Mouse (Mus musculus) neural tube, embryonic 10.5 days (tissue): ENCODE results near the gene Arf1.

Experiments
- DNase-seq: peaks from one replicate; pipeline ENCODE4 v3.0.0-alpha.2; 2017; ENCODE audit warnings: low spot score; ENCODE audit errors: extremely low spot score

Gene Arf1

DNA sequence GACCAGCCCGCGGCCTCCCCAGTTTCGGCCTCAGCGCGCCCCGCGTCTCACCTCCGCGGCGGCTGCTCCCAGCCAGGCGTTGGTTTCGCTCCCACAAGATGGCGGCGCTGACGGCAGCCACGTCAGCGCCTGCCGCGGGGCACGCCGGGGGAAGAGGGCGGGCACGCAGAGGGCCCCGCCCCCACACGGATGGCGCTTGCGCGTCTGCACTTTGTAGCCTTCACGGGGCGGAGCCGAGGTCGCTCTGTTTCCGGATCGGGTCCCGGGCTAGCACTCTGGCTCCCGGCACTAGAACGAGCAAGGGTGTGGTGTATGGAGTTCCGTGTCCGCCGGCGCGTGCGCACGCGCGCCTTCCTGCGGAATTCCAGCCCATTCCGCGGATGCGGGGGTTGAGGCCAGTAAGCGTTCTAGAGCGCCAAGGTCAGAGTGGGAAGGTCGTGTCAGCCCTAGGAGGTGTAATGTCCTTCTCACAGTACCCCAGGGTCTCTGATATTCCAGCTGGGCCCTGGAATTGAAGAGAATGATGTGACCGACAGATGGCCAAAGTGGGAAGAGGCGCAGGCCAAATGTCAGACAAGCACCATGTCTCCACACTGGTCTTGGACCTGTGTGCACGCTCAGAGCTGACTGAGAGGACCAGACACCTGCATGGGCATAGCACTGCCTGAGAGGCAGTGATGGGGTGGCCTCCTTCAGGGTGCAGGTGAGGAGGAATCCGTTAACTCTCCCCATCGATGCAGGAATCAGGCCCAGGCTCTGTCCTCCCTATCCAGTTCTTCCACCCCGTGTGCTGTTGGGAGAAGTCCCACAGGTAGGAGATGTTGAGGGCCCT, at the start of gene Arf1:
Gene Arf1 (minus strand): TSS at position 149 of the 832 bp plus-strand sequence.
- DNase-seq: peak; percentile 95

DNA sequence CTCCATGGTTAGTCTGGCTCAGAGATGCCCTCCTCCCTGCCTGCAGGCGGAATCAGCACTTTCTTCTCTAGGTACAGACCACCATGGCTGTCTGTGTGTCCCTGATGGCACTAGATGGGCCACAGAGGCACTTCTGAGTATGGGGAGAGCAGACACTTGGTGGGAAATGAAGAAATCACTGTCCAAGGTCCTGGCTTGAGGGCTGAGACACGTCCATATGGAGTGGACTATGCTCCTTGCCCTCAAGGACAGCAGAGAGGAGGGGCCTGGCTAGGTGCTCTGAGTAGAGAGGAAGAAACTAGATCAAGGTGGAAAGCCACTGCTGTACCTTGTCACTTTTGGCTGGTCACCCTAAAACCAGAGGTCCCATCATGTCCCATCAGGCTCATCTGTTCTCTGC, 48.8 kb upstream of the Arf1 start:
- DNase-seq: no peak

DNA sequence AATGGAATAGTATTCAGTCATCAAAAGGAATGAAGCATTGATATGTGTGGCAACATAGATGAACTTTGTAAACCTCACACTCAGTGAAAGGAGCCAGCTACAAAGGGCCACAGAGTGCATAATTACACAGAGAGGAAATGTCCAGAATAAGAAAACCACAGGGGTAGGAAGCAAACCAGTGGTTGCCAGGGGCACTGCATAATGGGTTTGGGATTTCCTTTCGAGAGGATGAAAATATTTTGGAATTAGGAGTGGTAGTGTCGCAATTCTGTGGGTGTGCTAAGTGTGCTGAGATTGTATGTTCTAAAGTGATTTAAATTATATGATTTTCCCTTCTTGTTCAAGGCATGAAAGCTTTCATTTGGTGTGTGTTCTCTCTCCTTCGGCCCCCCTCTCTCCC, 46.1 kb upstream of the Arf1 start:
- no peak for DNase-seq

DNA sequence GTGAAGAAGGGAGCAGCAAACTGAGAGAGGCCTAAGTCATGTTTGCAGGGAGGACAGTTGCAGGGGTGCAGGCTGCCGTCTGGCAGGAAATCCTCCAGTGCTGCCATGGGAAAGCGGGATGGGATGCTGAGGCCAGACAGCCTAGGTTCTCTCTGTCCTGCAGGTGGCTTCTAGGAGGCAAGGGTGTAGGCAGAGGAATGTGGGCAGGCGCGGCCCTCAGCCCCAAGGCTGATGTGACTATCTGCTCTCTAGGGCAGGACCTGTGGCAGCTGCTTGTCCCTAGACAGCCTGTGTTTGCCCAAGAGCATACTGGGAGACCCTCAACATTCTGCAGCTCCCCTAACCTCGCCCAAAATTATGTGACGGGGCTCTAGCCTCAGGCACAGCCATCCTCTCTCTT, 38.7 kb upstream of the Arf1 start:
- DNase-seq: no peak

DNA sequence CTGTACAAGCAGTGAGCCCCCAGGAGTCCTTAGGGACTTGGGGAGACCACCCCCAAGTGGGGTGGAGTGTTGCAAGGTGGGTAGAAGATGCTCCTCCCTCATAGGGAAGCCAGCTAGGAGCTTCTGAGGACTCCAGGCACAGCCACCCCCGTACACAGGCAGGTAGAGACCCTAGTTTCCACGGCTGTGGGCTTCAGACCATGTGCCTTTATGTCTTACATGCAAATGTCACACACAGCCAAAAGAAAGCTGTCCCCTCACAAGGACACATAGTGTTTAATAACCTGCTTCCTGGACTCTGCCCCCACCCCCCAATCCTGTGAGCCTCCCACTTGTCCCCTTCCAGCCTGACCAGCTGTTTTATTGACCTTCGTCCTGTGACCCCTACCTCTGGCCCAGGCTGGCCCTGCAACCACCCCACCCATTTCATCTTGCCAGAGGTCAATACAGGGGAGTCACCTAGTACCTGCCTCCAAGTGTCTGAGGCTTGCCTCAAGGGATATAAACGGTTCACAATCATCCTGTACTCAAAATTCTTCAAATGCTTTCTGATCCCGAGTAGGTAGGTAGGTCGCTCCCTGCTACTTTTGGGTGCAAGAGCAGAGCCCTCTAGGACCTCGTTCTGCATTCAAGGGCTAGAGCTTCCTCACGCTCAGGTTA, 37.2 kb upstream of the Arf1 start:
- no peak for DNase-seq

DNA sequence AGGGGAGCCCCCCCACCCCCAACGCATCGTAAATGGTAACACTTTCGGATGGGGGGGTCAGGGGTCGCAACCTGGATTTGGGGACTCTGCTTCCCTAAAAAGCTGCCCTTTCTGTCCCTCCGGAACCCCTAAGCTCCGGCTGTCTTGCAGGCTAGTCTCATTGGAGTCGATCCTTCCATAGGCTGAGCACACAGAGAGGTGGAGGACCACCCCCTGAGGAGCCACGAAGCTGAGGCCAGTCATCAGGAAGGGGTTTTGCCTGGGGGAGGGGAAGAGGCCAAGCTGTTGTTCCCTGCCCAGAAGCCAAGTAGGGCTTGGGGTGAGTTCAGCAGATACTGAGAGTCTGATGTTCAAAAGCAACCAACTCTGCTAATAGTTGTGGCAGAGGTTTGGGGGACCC, 36.5 kb upstream of the Arf1 start:
- DNase-seq: no peak

DNA sequence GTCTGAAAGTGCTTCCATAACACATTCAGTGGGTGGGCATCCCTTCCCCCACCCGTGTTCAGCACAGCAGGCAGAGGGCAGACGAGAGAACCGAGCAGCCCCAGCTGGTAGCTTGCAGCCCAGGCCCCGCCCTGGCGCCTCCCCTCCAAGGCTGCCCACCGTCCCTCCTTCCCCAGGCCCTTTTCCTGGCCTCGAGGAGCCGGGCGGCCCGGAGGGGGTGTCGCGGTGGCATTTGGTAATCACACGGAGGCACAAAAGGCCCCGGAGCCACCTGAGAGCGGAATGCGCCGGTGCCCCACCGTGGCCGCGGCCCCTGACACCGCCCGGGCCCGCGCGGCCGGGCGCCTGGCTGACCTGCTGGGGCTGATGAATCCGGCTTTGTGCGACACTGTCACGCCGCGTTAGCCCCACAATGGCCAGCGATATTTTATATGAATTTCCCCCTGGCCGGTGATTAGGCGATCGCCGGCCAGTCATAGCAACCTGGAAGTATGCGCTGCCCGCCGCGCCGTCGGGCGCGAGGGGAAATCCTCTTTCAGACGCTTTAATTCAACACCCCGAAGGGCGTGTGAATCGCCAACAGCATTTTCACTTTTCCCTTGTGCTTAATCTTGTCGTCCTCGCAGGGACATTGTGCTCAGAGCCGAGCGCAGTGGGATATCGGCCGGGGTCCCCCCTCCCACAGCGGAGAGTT, 35.9 kb upstream of the Arf1 start:
- DNase-seq: peak; percentile 77

DNA sequence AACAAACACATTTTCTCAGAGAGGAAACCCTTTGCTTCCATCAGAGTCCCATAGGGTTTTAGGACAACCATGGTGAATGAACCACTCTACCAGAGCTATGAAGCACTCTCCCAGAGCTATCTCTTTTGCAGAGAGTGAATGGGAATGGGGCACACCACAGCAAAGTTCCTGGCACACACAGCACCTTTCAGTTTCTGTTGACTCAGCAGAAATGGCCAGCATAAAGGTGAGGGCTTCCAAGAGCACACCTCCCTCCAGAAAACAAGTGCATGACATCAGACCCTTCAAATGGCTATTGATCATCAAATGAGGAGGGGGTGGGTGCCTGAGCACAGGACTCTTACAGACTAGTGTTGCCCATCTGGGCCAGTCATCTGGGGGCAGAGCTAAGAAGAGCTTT, 34.2 kb upstream of the Arf1 start:
- DNase-seq: no peak

DNA sequence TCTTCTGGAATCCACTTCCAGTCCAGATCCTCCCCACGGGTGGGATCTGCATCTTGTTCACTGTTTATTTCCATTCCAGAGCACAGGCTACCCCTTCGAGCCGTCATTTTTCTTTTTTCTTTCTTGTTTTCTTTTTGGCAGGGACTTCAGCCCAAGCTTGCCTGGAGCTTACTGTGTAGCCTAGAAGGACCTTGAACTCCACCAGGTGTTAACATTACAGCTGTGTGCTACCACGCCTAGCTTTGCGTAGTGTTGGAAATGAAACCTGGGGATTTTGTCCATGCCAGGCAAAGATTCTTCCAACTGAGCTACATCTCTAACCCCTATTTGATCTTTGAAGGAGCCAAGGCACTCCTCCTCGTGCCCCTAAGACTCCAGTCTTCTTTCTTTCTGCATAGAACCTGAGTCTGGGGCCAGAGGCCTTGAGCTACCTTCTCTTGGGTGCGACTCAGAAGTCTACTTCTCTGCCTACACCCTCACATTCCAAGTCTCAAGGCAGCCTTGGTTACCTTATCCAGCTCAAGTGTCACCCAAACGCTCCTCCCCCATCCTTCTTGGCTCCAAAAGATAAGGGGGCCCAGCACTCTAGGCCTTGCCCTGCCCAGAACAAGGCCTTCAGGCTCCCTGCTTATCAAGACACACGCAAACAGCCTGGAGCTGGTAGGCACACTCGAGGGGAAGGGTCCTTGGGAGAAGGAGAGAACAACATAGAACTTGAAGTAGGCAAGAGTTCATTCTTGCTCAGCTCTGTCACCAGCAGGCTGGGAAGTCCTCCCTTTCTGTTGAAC, 32.8 kb upstream of the Arf1 start:
- no peak for DNase-seq

DNA sequence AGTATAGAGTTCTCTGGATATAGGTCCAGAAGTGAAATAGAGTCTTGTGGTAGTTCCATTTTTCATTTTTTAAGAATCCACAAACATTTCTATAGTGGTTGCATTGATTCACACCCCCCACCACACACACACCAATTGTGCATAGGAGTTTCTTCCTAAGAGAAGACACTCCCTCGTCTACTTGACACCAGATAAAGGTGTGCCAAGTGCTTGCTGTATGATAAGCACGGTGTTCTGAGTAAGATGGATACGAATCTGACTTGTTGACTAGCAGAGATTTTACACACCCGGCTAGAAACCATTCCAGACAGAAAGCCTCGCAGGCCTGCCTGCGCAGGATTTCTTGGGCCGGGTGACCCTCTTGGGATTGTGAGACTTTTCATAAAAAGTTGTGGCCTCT, 31.6 kb upstream of the Arf1 start:
- no peak for DNase-seq

DNA sequence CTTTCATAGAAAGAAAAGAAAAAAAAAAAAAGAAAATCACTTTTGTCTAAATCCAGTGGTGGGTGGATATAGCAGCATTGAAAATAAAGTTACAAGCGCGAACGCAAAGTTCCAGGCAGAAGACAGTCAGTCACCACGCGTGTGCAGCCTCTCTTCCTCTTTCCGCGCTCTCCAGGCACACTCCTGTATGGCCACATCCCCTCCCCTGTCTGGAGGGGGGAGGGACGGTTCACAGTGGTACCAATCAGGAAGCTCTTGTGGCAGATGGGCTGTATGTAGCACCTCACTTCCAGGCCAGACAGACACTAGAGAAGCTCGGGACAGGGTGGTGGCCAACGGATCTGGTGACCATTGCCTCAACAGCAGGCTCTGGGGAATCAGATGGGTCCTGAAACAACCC, 20.0 kb upstream of the Arf1 start:
- DNase-seq: no peak

DNA sequence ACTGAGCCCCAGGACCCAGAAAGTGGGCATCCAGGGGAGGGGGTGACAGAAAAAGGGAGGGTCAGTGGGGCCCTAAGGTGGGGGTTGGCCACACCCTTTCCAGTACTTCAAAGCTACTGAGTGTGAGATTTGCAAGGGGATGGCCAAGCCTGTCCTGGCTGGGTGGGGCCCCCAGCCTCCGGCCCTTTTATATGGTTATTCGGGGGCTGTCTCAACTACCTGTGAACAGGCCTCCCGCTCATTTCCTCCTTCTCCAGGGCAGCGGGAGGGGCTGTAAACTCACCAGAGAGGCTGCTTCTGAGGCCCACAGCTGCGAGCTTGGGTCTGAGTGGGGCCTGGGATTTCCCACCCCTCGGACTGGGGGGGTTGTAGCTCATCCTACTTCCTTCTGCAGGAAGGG, 15.8 kb upstream of the Arf1 start:
- no peak for DNase-seq

DNA sequence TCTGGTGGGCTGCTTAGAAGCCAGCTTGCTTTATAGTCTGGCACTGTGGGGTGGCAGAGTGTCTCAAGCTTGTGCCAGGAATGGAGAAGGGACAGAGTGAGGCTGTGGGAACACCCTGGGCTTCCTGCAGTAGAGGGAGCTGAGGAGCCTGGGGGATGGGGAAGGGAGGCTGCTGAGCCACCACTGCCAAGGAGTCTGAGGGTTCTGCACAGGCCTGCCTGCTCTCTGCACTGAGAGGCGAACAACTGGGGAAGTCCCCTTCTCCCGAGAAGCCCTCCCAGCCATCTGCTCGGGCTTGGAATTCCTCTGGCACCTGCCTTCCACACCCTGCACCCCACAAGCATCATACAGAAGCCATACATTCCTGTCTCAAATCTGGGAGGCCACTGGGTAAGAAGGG, 13.8 kb upstream of the Arf1 start:
- no peak for DNase-seq

DNA sequence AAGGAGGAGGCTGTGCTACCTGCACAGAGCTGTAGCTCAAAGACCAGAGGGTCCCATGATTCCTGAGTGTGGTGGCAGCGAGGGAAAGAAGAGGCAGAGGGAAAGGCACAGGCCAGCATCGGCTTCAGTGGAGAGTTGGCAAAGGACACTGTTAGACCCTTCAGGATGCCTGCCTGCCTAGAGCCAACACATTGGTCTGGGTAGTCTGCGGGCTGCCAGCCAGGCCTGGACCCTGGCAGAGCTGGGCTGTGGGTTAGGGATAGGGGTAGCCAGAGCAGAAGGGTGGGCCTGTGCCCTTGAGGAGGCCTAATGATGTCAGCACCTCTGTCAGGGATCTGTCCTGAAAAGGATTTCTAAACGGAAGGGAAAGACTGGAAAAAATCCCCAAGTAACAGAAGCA, 11.7 kb upstream of the Arf1 start:
- no peak for DNase-seq

DNA sequence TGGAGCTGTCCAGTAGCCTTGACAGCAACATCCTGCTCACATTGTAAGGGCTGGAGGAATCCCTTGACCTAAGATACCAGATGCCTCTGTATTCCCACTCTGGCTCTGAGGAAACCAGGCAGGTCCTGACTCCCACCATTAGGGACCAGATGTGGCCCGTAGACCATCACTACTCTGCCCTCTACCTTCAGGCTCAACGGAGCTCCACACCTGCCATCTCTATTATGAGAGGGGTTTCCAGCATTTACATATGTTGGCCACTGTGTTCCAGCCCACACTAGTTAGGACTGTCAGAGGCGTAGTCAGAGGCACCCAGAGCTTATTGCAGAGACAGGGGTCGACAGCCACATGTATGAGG, 11.3 kb upstream of the Arf1 start:
- peak; percentile 19 for DNase-seq

DNA sequence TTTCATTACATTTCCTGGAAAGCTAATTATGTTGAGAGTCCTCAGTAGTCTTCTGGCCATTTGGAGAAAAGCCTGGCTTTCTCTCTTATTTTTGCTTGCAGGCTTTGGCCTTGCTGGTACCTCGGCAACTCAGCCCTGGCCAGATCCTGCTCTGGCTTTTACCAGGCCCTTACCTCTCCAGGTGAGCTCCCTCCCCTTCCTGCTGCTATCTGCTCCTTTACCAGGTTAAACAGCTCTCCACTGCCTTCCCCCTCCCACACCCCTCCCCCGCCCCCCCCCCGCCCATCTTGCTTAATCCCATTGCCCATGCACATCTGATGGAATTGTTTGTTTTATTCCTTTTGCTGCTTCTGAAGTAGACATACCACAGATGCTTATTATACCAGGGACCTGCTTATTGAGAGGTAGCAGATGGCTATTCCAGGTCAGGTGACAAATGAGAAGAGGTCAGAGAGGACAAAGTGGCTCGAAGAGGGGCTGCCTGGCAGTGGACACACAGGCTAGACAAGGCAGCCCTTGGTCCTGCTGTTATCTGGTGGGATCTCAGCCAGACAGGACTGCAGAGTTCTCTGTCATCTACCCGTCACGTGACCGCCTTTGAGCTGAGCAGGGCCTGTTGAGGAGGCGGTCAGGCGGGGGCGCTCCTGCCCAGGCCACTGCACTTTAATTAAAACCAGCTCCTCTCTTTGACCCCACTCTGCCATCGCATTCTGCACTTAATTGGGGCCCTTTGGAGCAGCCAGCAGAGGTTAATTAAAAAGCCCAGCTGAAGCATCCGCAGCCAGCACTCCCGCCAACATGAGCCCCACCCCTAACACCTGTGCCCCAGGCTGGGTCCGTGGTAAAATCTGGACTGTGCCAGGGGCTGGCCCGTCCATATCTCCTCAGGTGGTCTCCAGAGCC, 10.7 kb upstream of the Arf1 start:
- peak; percentile 68 for DNase-seq

DNA sequence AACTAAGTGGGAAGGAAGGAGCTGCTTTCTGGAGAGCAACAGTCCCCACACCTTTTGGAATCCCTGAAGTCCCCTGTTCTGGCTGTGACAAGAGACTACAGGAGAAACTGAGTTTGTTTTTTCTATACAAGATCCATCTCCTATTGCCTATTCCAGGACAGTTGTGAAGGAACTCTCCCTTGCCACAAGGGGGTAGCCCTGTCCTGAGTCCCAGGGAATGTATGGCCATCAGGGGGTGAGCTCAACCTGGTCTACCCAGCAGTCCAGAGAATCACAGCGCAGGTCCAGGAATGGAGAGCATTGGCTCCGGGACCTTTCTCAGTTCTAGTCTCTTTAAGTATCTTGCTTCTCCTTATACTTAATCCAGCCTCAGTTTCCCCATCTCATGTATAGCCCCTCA, 4.7 kb upstream of the Arf1 start:
- no peak for DNase-seq

DNA sequence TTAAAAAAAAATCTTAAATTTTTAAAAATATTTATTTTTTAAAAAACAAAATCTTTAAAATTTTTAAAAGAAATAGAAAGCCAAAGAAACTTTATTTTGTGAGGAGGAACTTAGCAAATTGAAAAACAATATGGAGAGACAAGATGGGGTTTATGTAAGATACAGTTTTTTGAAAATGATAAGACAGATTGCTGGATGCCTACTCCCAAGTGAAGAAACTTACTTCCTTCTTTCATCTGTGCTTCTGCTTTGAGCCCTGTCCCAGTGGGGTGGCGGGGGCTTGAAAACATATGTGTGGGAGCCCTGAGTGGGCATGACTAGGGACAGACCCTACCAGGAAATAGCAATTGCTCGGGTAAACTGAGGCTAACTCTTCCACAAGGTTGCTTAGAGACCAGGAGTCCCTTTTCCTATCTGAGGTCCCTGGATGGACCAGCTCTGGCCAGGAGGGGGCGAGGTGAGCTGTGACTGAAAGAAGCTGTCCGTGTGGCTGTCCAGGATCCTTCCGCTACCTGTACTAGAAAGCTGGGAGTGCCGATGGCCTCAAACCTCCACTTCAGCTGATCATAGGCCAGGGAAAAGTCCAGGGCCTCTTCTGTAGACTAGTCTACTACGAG, 2.2 kb upstream of the Arf1 start:
- DNase-seq: peak; percentile 67

DNA sequence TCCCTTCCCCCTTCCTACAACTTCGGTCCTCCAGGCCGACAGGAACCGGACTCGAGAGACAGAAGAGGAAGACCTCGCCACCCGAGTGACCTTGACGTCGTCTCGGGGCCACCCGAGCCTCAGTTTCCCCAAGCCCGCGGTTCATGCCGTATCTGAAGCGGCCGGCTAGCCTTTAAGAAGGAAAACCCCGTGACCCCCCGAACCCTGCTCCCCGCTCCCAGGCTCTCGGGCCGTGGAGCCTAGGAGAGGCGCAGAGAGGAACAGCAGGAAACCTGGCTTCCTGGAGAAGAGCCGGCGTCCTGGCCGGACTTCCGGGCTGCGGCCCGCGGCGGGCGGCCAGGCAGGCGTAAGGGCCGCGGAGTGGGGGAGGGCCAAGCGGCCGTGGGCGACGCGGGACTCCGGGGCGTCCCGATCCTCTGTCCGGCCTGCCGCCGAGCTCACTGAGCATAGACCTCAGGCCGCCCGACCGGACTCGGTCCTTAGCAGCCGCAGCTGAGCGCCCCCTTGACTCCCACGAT, 407 bp downstream of the Arf1 start:
- DNase-seq: no peak
